Mouse (Mus musculus) kidney, adult 2 months (tissue): ENCODE data around the gene Spin1.
"Not testable (repeated sequence)": the region's sequence is repeated elsewhere in the genome, so short reads cannot be mapped to it uniquely, and the experiment has no call there.

Experiments used
- CTCF ChIP-seq: fragments of 200-500 bp; conservative IDR thresholded peaks from 2 replicates; pipeline ENCODE4 v1.5.1; 2011; ENCODE audit warnings: low read depth, mild to moderate bottlenecking, control low read depth, low read length, moderate library complexity, mixed read lengths; ENCODE audit not compliant: insufficient read depth, insufficient read length
- POLR2A ChIP-seq: fragments of 200-500 bp; IDR thresholded peaks from one replicate; pipeline ENCODE4 v1.6.1; 2011; ENCODE audit warnings: low read depth, low read length, control low read depth

- not testable (repeated sequence) for TF ChIP-seq CTCF, POLR2A
These were observed 13.7 kb downstream of the Spin1 start for GRCm38 (mm10) chr13:51114398-51114797.
